ENCODE assay signal across 8 mouse cellular contexts in the genomic region with DNA sequence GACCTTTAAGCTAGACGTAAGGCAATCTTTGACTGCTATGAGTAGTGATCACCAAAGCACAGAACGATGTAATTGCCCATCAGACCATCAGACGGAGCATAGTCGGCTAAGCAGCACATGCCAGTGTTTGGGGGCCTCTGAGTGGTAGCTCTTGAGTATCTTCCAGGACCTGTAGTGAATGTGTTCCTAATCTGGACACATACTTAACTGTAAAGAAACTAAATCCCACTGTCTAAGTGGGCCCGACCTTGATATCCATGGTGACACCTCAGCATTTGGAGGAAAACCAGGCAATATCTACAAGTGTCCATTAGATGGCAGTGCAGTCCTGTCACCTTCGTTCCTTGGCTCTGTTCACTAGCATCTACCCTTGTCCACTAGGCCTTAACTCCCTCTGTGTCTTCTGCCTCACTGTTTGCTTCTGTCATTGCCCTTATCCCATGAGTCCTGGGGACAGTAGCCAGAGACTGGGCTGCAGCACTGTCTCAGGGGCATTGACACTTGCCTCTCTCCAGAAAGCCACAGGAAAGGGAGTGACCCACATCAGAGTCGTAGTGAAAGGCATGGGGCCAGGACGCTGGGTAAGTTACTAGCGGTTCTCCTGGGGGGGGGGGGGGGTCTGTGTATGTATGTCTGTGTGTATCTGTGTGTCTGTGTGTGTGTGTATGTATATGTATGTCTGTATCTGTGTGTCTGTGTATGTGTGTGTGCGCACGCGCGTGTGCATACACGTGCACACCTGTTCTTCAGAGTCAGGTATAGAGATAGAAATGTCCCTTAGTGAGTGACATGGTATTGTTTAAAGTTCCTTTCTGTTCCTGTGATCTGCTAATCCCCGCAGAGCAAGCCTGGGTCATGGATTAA. TPM values are rescaled to one million over a fixed set of nuclear protein-coding genes. Genes with fewer than 3 reads are reported as not detected.
DNase-seq lines count a peak whose midpoint lies in the region; ATAC-seq and TF ChIP-seq lines count a peak whose summit lies in the region.

No protein-coding gene starts in this region.

- H3K9me3 ChIP-seq in G1E (replicated peaks), result no peaks in the 10 kb centered on the region
- H3K9me3 ChIP-seq in limb, embryonic 14.5 days (ENCODE audit: control insufficient read depth, low read length), result no peaks in the 10 kb centered on the region
- H3K9me3 ChIP-seq in midbrain, embryonic 16.5 days (replicated peaks; ENCODE audit: control insufficient read depth, low read length, poor library complexity, severe bottlenecking), result no peaks in the 10 kb centered on the region

- 82% methylated on average over 15 of the region's 15 CpGs for WGBS in limb, embryonic 14.5 days
- WGBS in midbrain, embryonic 16.5 days, result 84% methylated on average over 15 of the region's 15 CpGs

- peaks cover 60% of the 10 kb centered on the region for H3K4me1 ChIP-seq in G1E (ENCODE audit: insufficient read depth, low read depth, low read length)
- no peaks in the 10 kb centered on the region for H3K4me1 ChIP-seq in limb, embryonic 14.5 days (ENCODE audit: control insufficient read depth, insufficient read depth, low read length)
- no peaks in the 10 kb centered on the region for H3K4me1 ChIP-seq in midbrain, embryonic 16.5 days (ENCODE audit: control insufficient read depth, insufficient read depth, low read length)

- ATAC-seq in G1E (ENCODE audit: extremely low read depth, insufficient number of reproducible peaks, low FRiP score, poor library complexity, severe bottlenecking), result peak; percentile 42
- ATAC-seq in limb, embryonic 14.5 days (ENCODE audit: low FRiP score, low read depth), result peak; percentile 65; the same call in 1 of the 2 replicates
- peak; percentile 83 for ATAC-seq in midbrain, embryonic 16.5 days

- peaks cover 82% of the 10 kb centered on the region for H3K36me3 ChIP-seq in G1E (replicated peaks)
- H3K36me3 ChIP-seq in limb, embryonic 14.5 days (ENCODE audit: control insufficient read depth, insufficient read depth, low read length), result peaks cover 38% of the 10 kb centered on the region
- peaks cover 9% of the 10 kb centered on the region for H3K36me3 ChIP-seq in midbrain, embryonic 16.5 days (ENCODE audit: control insufficient read depth, insufficient read depth, low read length)

- H3K4me2 ChIP-seq in limb, embryonic 14.5 days (replicated peaks; ENCODE audit: low read depth, low read length, severe bottlenecking), result no peak overlapping the region
- no peak overlapping the region for H3K4me2 ChIP-seq in midbrain, embryonic 16.5 days (ENCODE audit: low read length)

- H3K27me3 ChIP-seq in G1E (ENCODE audit: insufficient read depth, low read length), result no peaks in the 10 kb centered on the region
- H3K27me3 ChIP-seq in limb, embryonic 14.5 days (ENCODE audit: control insufficient read depth, insufficient read depth, low read length), result no peaks in the 10 kb centered on the region
- H3K27me3 ChIP-seq in midbrain, embryonic 16.5 days (ENCODE audit: control insufficient read depth, insufficient read depth, low read depth, low read length), result no peaks in the 10 kb centered on the region

- no peak for TF ChIP-seq POLR2A in limb, embryonic 14.5 days (IDR thresholded peaks at IDR 0.05; ENCODE audit: borderline replicate concordance, extremely low read depth, insufficient read depth, insufficient read length)

- DNase-seq in 416B (ENCODE audit: low read depth), result peak; percentile 80
- DNase-seq in G1E (ENCODE audit: low spot score), result peak; percentile 76
- peak; percentile 76 for DNase-seq in cerebellum, adult 9-10 months
- peak; percentile 43 to 77 for DNase-seq in frontal cortex, postnatal 36 days (ENCODE audit: low spot score in 2 of 2)
- peak; percentile 72 for DNase-seq in kidney, adult 9 months
- peak; percentile 88 for DNase-seq in limb, embryonic 14.5 days (ENCODE audit: low spot score)
- DNase-seq in thymus, postnatal 10 days (ENCODE audit: low spot score in 2 of 2), result peak; percentile 25 to 65

- H3K4me3 ChIP-seq in G1E (ENCODE audit: low read depth, low read length), result no peak overlapping the region
- no peak overlapping the region for H3K4me3 ChIP-seq in limb, embryonic 14.5 days (replicated peaks; ENCODE audit: low read length)
- H3K4me3 ChIP-seq in midbrain, embryonic 16.5 days (ENCODE audit: low read depth, low read length), result no peak overlapping the region

- no peak overlapping the region for H3K9ac ChIP-seq in limb, embryonic 14.5 days (ENCODE audit: low read depth, low read length, severe bottlenecking)
- no peak overlapping the region for H3K9ac ChIP-seq in midbrain, embryonic 16.5 days (ENCODE audit: low read depth, low read length)

- H3K27ac ChIP-seq in limb, embryonic 14.5 days (replicated peaks; ENCODE audit: low read depth, low read length), result no peak overlapping the region
- H3K27ac ChIP-seq in midbrain, embryonic 16.5 days (ENCODE audit: low read length), result no peak overlapping the region

- TF ChIP-seq CTCF in G1E (IDR thresholded peaks at IDR 0.05; ENCODE audit: low read depth, low read length), result peak; percentile 93

RNA-seq across cellular contexts. Expression of a gene that starts 8.3 kb away (rescaled TPM):
- total RNA-seq in G1E (2014; fragmentation: Nextera tagmentation) (14.2 and 19.9 TPM in 2 replicates), G1E (2017) (53.9 and 59.0 TPM in 2 replicates)
- polyA plus RNA-seq in G1E (2012), result 9.3 and 19.3 TPM in 2 replicates
- 18.7 and 29.4 TPM in 2 replicates for polyA plus RNA-seq in limb, embryonic 14.5 days (2012; rRNA removed)
- 58.6 and 60.3 TPM in 2 replicates for polyA plus RNA-seq in limb, embryonic 14.5 days (2014; fragmentation: Nextera tagmentation; extraction: Ambion mirVana)
- 54.5 and 54.7 TPM in 2 replicates for polyA plus RNA-seq in midbrain, embryonic 16.5 days (2015; fragmentation: Nextera tagmentation; extraction: Ambion mirVana)

RNA-seq across cellular contexts. Expression of a gene that starts 8.7 kb away (rescaled TPM):
- total RNA-seq in G1E (2014; fragmentation: Nextera tagmentation), result 21.1 and 24.4 TPM in 2 replicates
- 50.4 and 66.1 TPM in 2 replicates for total RNA-seq in G1E (2017)
- polyA plus RNA-seq in G1E (2012), result 56.9 and 60.5 TPM in 2 replicates
- 84.4 and 86.6 TPM in 2 replicates for polyA plus RNA-seq in limb, embryonic 14.5 days (2012; rRNA removed)
- polyA plus RNA-seq in limb, embryonic 14.5 days (2014; fragmentation: Nextera tagmentation; extraction: Ambion mirVana), result 70.0 and 70.7 TPM in 2 replicates
- 61.9 and 69.2 TPM in 2 replicates for polyA plus RNA-seq in midbrain, embryonic 16.5 days (2015; fragmentation: Nextera tagmentation; extraction: Ambion mirVana)

RNA-seq across cellular contexts. Expression of a gene that starts 53.8 kb away (rescaled TPM):
- total RNA-seq in G1E (2014; fragmentation: Nextera tagmentation) (not detected in 2 replicates), G1E (2017) (0.12 and 0.27 TPM in 2 replicates)
- not detected in 2 replicates for polyA plus RNA-seq in G1E (2012)
- 15.0 and 17.4 TPM in 2 replicates for polyA plus RNA-seq in limb, embryonic 14.5 days (2012; rRNA removed)
- polyA plus RNA-seq in limb, embryonic 14.5 days (2014; fragmentation: Nextera tagmentation; extraction: Ambion mirVana), result 4.1 and 5.3 TPM in 2 replicates
- 21.7 and 24.7 TPM in 2 replicates for polyA plus RNA-seq in midbrain, embryonic 16.5 days (2015; fragmentation: Nextera tagmentation; extraction: Ambion mirVana)

RNA-seq across cellular contexts. Expression of a gene that starts 55.5 kb away (rescaled TPM):
- total RNA-seq in G1E (2014; fragmentation: Nextera tagmentation) (35.5 and 42.5 TPM in 2 replicates), G1E (2017) (17.9 and 18.2 TPM in 2 replicates)
- polyA plus RNA-seq in G1E (2012), result 5.5 and 8.8 TPM in 2 replicates
- 18.6 and 24.3 TPM in 2 replicates for polyA plus RNA-seq in limb, embryonic 14.5 days (2012; rRNA removed)
- polyA plus RNA-seq in limb, embryonic 14.5 days (2014; fragmentation: Nextera tagmentation; extraction: Ambion mirVana), result 15.6 and 19.4 TPM in 2 replicates
- polyA plus RNA-seq in midbrain, embryonic 16.5 days (2015; fragmentation: Nextera tagmentation; extraction: Ambion mirVana), result 14.0 and 14.1 TPM in 2 replicates
